Mouse (Mus musculus) liver, adult 2 months (tissue): ENCODE data around the gene Dnajc27.

Source experiments
- CTCF ChIP-seq: fragments of 200-500 bp; IDR thresholded peaks from 2 replicates; pipeline ENCODE4 v1.5.1; 2011; ENCODE audit warnings: low read depth, low read length, control low read depth
- POLR2A ChIP-seq: fragments of 200-500 bp; IDR thresholded peaks from 2 replicates; pipeline ENCODE4 v1.6.1; 2011; ENCODE audit warnings: low read length, control low read depth; ENCODE audit not compliant: insufficient read depth; ENCODE audit errors: extremely low read depth

DNA sequence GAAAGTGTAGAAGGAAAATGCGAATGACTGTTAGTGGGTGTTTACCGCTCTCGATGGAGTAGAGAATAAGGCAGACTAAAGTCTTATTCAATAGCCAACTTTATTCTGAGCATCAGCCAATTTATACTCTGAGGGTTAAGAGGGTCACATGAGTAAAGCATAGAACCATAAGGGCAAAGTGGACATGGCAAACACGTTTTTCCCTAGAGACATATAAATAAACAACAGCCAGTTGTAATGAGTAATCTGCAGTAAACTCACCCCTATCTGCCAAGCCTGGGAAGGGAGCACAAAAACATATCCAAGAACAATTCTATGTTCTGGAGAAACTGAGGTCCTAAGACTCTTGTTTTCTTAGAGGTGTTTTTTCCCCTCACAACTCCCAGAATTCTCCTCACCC lies 13.8 kb upstream of the Dnajc27 start:
- TF ChIP-seq CTCF (no peak), POLR2A (no peak)
